Mouse (Mus musculus): Measurements from ENCODE around the gene Epn2.
A peak's percentile ranks its signal among the peaks of the same experiment; 100 is the strongest.

Epn2 gene

GRCm38 (mm10) chr11:61487401-61487800, 92.1 kb downstream of the Epn2 start:
- DNase-seq, result no peak

DNA sequence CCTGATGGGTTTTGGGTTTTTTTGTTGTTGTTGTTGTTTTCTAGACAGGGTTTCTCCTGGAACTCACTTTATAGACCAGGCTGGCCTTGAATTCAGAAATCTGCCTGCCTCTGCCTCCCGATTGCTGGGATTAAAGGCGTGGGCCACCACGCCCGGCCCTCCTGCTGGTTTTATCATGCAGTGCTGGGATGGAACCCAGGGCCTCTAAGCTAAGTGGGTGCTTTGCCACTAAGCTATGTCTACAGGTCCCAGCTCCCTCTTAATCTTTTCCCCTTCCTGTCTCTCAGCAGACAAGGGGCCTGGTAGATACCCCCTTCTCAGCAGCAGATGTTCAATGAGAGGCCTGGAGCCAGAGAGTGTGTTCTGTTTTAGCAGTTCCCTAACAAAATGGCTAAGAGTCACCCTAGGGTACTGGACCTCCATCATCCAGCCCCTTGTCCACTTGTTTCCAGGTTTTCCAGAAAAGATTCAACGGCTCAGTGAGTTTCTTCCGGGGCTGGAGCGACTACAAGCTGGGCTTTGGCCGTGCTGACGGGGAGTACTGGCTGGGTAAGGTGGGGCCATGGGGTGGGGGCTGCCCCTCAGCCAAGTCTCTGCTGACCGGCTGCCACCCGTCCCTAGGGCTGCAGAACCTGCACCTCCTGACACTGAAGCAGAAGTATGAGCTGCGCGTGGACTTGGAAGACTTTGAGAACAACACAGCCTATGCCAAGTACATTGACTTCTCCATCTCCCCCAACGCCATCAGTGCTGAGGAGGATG, 92.8 kb downstream of the Epn2 start:
- DNase-seq, result no peak

DNA sequence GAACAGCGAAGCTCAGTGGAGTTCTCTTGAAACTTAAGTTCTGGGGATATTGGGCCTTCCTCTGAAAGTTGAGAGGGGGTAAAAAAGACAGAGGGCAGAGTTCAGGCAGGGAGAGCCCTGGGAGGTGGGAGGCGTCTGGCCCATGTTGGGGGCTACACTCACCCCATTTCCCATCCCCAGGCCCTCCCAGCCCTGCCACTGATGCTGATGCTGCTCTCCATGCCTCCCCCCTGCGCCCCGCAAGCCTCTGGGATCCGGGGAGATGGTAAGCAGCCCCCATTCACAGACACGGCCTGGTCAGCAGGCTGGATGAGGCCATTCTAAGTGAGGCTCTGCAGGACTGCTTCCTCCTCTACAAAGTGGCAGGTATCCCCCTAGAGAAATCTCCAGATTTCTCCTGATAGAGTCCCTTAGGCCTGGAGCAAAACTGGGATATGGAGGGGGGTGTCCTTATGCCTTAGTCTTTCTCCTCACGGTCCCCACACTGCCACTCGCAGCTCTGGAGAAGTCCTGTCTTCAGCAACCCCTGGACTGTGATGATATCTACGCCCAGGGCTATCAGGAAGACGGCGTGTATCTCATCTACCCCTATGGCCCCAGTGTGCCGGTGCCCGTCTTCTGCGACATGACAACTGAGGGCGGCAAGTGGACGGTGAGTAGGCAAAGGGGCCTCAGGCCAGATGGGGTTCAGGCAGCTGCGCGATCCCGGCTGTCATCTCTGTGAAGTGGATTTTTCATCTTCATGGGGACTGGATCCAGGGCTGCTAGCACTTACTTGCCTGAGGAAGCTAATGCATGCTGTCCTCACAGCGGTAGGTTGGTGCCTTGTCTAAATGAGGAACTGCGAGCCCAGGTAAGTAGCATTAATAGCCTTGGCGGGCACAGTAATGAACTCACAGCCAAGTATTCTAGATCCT, 93.7 kb downstream of the Epn2 start:
- DNase-seq, result no peak

GRCm38 (mm10) chr11:61484613-61485540, 94.6 kb downstream of the Epn2 start, which contains the start of gene Mfap4:
Gene Mfap4, plus strand, starts transcription at chr11:61485431.
- peak; percentile 53 for DNase-seq

GRCm38 (mm10) chr11:61484256-61484612, 95.3 kb downstream of the Epn2 start:
- DNase-seq, result no peak

GRCm38 (mm10) chr11:61483226-61483845, 96.2 kb downstream of the Epn2 start:
- DNase-seq, result no peak

DNA sequence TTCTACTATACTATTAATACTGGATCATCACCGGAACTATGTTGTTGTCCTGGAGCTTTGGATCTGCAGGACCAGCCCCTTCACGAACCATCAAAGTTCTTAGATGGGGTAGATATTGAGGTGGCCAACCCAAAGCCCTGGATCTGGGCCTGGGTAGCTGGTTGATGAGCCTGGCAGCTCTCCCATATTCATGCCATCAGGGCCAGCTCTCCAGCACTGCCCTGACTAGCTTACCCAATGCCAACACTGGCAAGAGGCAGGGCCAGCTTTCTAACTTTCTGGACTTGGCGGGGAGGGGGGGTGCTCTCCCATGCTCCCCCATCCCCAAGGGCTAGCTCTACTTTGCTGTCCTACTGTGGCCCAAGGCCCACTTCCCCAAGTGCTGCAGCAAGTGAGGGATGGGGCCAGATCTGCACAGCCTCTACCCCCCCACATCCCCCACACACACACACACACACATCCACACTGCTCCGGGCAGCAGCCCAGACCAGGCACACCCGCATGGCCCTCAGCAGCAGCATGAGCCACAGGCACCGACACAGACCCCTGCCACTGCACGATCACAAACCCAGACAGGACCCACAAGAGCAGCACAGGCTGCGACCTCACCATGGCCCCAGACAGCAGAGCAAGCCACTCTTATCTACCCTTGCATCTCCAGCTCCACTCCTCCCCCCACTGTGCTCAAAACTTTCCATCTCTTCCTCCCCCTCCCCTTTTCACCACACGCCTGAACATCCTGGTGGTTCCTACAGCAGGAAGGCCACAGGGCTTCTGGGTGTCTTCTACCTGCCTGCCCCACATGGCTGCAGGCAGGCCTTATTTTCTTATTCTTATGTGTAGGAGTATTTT, 98.0 kb downstream of the Epn2 start:
- DNase-seq, result no peak

DNA sequence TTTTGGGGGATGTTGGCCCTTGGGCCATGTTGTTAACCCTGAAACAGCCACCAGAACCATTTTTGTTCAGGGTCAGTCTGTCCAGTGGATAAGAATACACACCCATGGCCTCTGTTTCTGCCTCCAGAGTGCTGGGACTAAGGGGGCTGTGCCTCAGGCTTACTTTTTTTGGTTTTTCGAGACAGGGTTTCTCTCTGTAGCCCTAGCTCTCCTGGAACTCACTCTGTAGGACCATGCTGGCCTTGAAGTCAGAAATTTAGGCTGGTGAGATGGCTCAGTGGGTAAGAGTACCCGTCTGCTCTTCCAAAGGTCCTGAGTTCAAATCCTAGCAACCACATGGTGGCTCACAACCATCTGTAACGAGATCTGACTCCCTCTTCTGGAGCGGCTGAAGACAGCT, 100.7 kb downstream of the Epn2 start:
- DNase-seq, result no peak

GRCm38 (mm10) chr11:61477566-61478508, 101.7 kb downstream of the Epn2 start:
- no peak for DNase-seq

DNA sequence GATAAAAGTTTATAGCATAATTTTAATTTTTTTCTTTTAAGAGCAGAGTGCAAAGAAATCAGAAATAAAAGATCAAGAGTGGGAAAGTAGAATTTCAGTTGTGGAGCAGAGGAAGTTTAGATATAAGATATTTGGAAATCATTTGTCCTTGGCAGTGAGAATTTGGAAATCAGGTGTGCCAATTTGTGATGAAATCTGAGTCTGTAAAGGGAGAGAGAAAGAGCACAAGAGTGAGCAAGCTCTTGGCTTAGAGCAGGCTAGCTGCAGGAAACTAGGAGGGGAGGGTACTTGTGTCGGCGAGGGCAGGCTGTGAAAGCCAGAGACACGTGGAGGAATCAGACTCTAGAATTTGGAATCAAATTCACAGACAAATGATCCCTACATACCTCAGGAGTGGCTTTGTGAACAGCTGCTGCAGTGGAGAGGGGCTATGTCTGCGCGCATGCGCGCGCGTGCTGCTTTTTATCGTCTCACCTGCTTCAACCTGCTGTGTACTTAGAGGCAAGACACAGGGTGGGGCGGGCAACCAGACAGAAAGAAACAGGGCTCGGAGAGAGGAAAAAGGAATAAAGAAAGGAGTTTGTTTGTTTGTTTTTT, 102.6 kb downstream of the Epn2 start:
- DNase-seq, result no peak

DNA sequence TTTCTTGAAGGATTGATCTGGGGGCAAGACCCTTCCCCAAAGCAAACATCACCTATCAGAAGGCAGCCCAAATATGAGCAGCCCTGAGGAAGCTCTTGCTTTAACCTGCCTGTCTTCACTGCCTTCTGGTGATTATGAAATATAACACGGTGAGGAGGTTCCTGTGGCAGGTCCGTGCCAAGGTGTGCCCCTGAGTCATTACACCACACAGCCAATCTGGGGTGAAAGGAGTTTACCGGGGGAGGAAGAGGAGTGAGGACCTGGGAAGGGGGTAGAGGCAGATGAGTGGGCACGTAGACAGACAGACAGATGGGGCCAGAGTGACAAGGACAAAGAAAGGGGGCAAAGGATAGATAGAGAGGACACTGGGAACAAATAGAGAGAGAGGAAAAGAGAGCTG, 105.9 kb downstream of the Epn2 start:
- no peak for DNase-seq

DNA sequence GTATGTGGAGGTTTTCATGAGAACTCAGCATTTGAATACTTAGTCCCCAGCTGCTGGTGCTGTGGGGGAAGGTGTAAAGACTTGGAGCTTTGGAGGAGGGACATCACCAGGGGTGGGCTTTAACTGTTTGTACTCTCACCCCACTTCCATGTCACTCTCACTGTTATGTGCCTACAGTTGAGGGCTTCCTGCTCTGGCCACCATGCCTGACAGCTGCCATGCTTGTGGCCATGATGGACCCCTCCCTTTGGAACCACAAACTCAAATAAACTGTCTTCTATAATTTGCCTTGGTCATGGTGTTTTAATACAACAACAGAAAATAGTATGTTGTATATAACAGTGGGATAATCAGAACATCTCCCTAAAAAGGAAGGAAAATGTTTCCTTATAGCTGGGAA, 108.6 kb downstream of the Epn2 start:
- no peak for DNase-seq

DNA sequence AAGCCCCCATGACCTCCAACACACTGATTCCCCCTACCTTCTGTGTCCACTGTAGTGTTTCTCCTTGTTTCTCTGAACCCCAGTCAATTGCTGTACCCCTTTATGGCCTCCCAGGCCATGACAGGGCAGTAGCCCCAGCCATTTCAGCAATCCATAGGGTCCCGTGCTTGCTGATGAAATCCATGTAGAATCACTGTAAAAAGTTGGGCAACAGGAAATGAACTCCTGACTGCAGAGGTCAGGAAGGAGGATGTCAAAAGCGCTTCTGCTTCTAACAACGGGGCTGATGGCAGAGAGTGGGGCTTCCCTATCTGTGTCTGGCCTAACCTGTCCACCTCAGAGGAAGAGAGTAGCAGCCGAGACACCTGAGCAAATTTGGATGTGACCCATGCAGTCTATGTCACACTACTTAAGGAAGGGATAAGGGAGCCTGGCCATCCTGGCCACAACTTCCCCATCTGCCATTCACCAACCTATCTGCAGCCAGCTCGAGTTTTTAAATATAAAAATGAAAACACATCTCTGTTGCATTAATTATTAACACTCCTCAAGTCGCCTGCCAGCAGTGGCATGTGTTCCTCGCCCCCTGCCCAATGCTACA, 110.1 kb downstream of the Epn2 start:
- DNase-seq, result no peak

DNA sequence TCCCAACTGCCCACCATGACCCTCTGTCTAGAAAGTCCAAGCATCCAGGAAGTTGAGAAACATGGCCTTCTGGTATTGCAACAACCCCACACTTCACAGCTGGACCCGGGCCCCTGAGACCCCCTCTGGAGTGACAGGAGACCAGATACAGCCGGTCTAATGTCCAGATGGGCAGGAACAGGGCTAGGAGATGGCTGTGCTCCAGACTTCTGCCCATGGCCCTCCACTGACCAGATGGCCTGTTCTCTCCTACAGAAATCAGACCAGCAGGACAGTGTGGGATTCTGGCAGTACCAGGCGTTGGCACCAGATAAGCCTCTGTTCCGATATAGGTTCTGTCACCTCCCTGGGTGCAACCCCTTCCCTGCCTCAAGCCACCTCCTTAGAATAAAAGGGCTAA, 111.0 kb downstream of the Epn2 start:
- DNase-seq, result no peak
